Mouse (Mus musculus) embryo, embryonic 10 days (tissue): ENCODE measurements around the gene Grm8.

Experiments used
- DNase-seq: peaks from one replicate; pipeline ENCODE4 v3.0.0-alpha.2; 2015; ENCODE audit warnings: low spot score

The Grm8 gene

GRCm38 (mm10) chr6:28135001-28135401 is at the start of gene Grm8:
Gene Grm8, minus strand, starts transcription at chr6:28135178.
- peak; percentile 59 for DNase-seq

DNA sequence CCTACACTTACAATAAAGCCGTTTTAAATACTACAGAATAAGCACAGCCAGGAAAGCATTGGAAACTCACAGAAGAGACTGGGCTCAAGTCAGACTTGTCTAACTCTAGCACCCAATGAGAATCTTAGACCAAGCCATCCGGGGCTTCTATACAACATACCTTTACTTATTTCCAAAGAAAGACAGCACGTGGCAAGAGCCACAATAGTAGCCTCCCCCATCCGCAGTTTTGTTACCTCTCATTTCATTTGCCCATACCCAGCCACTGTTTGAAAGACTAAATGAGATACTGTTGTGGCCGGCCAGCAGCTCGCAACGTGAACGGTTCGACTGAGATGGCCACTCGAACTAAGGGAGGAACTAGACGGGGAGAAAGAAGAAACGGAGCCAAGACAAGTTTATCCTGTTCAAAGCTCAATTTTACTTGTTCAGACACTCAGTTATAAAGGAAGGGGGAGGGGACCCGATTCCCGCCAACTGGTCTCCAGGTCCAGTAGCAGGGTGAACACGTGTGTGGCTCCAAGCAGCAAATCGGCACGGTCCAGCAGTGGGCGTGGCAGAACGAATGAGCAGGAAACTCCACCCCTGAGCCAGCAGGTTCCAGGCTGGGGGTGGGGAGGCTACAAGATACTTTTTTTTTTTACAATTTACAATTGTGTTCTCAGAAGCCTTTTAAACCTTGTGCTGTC is 35.0 kb upstream of the Grm8 start:
- no peak for DNase-seq

- DNase-seq: no peak
Observed at GRCm38 (mm10) chr6:28160399-28160798, 25.4 kb upstream of the Grm8 start.

DNA sequence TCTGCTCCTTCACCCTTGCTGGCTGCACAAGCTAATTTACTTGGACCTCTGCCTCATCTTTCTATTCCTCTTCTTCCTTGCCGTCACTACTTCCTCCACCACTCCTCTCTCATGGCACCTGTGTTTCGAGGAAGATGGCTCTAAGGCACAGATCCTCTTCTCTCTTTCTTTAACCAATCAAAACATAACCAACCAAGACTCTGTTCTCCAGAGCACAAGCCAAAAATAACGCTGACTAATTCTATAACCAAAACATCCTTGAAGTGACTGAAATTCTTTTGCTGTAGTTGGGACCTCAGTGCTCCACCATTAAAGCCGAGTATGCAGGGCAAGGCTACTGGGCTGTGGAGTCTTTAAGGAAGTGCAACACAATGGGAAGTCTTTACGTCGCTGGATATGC is 11.5 kb upstream of the Grm8 start:
- no peak for DNase-seq

DNA sequence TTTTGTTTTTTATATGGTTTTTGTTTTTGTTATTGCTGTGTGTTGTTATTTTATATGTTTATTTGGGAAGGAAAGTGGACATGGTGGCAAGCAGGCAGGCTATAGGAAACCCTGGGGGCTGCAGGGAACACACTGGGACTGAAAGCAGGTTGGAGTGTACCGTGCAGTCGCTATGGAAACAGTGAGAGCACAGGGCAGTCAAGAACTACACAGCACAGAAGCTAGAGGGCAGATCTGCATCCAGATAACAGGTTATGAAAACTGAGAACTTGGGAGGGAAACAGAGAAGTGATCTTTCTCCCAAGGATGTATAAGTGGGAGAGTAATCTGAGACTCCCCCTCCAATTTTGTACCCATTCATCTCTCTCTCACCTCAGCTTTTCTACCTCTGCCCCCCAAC is 7.4 kb upstream of the Grm8 start:
- peak; percentile 60 for DNase-seq

- DNase-seq: peak; percentile 95
Observed at GRCm38 (mm10) chr6:28135411-28136233, 644 bp upstream of the Grm8 start.

DNA sequence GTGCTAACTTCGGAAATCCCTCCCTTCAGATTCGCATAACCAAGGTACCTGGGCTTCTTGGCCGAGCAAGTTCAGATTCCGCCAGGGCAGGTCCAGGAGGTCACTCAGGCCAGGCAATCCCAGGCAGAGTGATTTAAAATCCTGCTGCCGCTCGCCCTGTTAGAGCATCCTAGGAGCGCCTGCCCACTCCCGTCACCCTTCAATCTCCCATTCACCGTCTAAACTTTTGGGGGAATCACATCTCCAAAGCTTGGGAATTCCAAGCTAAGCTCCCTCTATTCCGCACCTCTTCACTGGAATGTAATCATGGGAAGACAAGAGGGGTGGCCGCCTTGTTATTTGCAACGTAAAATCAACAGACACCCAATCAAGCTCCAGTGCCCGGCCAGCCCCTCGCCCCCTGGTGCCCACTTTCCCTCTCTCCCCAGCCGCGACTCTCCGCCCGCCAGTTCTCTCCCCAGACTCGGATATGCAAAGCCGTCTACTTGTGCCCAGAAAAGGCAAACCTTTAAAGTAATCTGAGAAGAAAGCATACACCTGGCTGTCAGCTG is 652 bp downstream of the Grm8 start:
- peak; percentile 37 for DNase-seq

DNA sequence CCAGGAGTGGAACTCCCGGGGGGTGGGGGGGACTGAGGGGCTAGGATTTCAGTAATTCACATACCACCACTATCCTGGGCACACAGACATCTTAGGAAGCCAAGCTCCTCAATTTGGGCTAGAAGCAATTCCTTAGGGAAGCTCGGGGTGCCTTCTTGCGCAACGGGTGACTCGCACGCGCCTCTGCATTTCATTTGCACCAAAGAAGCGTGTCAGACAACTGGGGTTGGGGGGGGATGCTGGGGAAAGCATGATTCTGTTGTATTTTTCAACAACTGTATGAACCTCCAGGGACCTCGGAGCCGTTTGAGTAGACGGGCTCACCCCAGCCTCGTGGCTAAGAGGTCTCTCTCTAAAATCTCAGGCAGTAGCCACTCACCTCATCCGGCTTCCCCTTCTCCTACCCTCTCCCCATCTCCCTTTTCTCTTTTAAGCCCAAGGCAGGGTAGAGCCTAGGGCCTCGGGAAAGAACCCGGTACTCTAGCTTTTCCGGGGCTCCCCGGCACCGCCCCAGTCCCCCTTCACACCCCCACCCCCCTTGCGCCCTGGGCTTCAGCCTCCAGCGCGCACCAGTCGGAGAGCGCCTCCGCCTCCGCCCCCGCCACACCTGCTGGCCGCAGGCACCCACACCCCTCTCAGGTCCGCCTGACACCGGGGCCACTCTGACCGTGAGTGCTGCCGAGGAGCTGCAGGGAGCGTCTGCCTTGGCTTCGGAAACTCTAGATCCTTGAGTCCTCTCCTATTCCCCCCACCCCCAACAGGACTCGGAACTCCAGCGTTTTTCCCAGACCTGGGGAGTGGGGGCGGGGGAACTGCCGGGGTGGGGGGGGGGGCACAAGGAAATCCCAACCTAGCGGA is 1.5 kb downstream of the Grm8 start:
- DNase-seq: peak; percentile 36

GRCm38 (mm10) chr6:28132056-28132455 is 2.9 kb downstream of the Grm8 start:
- DNase-seq: peak; percentile 11

DNA sequence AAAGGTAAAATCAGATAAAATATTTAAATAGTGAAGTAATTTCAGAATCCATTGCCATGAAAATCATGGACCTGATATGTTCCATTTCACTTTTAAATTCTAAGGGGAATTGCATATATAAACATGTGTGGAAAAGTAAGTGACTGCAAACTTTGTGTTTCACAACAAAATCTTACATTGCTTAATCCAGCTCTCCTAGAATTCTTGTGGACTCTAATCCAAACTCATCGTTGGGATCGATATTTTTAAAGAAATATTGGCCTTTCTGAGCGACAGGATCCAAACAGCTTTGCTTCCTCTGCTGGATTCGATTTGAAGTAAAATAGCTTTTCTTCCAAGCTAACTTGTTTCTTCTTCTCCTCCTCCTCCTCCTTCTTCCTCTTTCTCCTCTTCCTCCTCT is 6.1 kb downstream of the Grm8 start:
- no peak for DNase-seq

DNA sequence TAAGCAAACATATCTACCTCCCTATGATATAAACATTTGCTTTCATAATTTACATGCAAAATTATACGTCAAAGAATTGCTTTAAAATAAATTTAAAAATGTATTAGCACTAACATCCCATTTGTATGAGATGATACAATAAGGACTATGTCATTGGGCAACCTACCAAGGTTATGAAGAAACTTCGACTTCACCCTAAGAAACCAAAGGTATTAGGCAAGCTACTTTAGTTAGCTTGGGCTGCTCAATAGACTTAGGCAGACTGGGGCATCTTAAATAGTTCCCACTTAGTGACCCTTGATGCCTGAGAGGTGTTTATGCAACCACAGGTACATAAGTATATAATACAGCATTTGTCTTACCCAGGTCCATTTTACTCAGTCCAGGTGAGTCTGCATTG is 19.5 kb downstream of the Grm8 start:
- no peak for DNase-seq

DNA sequence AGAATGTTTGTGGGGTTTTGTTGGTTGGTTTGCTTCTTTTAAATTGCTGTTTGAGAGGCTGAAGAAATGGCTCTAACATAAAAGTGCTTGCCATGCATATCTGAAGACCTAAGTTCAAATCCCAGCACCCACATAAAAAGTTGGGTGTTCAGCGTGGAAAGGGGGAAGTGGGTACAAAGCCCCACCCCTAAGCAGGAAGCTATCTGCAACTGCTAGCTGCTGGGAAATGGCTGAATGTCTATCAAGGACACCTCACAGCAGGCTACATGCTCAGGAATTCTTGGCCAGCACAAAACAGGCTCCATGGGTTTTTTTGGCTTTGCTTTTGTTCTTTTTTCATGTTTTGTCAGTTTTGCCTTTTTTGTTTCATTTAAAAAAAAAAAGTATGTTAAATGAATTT is 20.1 kb downstream of the Grm8 start:
- no peak for DNase-seq

- no peak for DNase-seq
Observed at GRCm38 (mm10) chr6:28111551-28111950, 23.4 kb downstream of the Grm8 start.

DNA sequence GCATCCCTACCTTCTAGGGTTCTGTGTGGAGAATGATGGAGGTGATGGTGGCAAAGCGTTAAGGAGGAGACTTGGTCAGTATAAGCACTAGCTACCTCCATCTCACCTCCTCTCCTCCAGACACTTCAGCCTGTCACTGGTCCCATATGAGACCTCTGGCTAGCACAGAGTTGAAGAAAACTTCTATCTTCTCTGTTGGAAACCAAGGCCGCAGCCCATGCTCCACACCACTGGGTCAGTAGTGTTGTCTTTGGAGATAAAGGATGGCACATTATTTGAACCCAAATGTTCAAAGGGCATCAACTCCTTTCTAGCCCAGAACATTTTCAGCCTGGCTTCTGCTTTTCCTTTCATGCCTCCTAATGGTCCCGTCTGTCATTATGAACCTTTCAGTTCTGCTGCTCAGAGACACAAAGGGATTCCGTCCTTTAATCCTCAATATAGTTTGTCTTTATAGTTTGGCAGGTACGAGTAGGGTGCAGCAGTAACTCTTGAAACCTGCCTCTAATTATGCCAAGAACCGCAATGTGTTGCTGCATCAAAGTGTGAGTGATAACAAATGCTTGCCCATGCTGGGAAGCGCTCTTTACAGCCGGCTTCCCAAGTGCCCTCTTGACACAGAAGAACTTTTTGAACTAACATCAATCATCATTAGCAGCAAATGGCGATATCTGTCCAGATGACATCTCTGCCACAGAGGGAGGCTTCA is 32.2 kb downstream of the Grm8 start:
- DNase-seq: peak; percentile 55

DNA sequence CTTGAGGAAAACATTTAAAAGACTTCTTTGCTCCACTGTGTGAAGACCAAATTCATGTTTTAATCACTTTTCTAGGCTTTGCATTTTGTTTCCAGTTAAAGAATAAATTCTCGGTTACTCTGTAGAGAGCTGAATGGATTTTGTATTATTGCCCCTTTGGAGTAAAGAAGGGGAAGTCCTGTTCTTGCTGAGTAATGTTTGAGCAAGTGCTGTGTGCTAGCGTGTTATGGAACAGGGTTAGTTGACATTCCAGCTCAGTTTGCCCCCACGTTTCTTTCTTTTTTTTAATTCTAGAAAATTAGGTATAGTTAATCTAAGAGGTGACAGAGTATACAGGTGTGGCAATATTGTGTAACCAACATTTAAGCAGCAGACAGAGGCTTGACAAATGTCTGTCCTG is 35.0 kb downstream of the Grm8 start:
- no peak for DNase-seq

DNA sequence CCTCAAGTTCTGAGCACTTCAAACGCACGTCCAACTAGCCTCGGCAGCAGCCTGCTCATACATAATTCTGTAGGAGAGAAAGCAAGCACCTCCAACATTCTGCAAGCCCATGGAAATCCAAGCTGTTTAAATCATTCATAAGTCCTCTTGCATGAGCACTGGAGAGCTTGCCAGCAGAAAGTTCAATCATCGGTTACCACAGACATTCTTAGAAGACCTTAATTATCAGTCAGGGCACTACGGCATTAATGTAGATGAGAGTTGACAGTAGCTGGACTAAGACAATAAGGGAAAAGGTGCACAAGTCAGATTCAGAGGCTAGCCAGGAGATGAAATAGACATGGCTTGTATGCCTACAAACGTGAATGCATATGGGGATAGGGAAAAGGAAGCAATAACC is 42.5 kb downstream of the Grm8 start:
- DNase-seq: no peak

- no peak for DNase-seq
Observed at GRCm38 (mm10) chr6:28091836-28092235, 43.1 kb downstream of the Grm8 start.

- DNase-seq: no peak
Observed at GRCm38 (mm10) chr6:28090981-28091380, 44.0 kb downstream of the Grm8 start.

DNA sequence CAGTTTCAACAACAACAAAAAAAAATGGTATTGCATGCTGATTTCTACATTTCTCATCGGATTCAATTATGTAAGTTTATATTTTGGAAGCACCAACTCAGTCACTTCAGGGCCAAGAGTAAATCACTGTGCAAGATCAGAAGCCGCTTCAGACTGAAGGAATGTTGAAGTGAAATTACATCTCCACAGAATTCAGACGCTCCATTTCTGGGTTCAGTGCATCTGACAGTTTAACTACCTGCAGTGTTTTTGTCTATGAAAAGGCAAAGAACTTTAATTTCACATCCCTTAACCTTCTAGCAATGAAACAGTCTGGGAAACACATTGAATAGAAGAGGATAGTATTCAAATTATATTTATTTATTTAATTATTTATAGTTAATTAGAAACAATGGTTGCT is 59.4 kb downstream of the Grm8 start:
- no peak for DNase-seq

GRCm38 (mm10) chr6:28074470-28074869 is 60.5 kb downstream of the Grm8 start:
- no peak for DNase-seq

DNA sequence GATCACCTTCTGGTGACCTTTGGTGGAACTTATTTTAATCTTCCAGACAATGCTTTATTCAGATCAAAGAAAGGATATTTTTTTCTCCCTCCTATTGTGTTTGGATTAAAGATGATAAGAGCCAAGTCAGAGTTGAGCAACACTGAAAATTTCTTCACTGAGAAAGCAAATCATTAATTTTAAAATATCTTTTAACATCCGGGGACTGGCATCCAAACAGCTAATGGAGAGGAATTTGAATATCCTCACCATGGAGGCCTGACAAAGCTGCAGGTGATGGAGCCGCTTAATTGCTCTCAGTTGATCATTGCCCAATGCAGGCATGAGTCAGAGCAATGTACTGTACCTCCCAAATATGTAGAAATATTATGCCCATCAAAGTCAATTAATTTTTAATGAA is 83.0 kb downstream of the Grm8 start:
- no peak for DNase-seq

GRCm38 (mm10) chr6:28042339-28042738 is 92.6 kb downstream of the Grm8 start:
- no peak for DNase-seq
